Mouse (Mus musculus) stomach, embryonic 15.5 days (tissue): Measurements from ENCODE around the gene Eif2b1. TPM values are rescaled to one million over a fixed set of nuclear protein-coding genes. Genes with fewer than 3 reads are reported as not detected.
A peak's percentile ranks its signal among the peaks of the same experiment; 100 is the strongest.

Source experiments
- ATAC-seq: fragments of 200-750 bp; cut with Nextera tagmentation; 2 replicates; pipeline ENCODE4 v1.8.0; 2017; ENCODE audit warnings: low read depth, moderate number of reproducible peaks, moderate TSS enrichment; ENCODE audit not compliant: insufficient read depth, low FRiP score
- H3K27ac ChIP-seq: fragments of 300-500 bp; sonication (generic); 2 replicates; pipeline ENCODE4 v1.5.1; 2015; ENCODE audit warnings: mild to moderate bottlenecking, inconsistent platforms
- H3K27me3 ChIP-seq: fragments of 300-500 bp; sonication (generic); replicated peaks from 2 replicates; pipeline ENCODE4 v1.6.1; 2015; ENCODE audit warnings: inconsistent platforms
- H3K36me3 ChIP-seq: fragments of 300-500 bp; sonication (generic); 2 replicates; pipeline ENCODE4 v1.6.1; 2015; ENCODE audit warnings: inconsistent platforms
- H3K4me1 ChIP-seq: fragments of 300-500 bp; sonication (generic); 2 replicates; pipeline ENCODE4 v1.6.1; 2015; ENCODE audit warnings: inconsistent platforms
- H3K4me2 ChIP-seq: fragments of 300-500 bp; sonication (generic); 2 replicates; pipeline ENCODE4 v1.6.1; 2015; ENCODE audit warnings: mild to moderate bottlenecking, inconsistent platforms
- H3K4me3 ChIP-seq: fragments of 300-500 bp; sonication (generic); replicated peaks from 2 replicates; pipeline ENCODE4 v1.5.1; 2015; ENCODE audit warnings: inconsistent platforms
- H3K9ac ChIP-seq: fragments of 300-500 bp; sonication (generic); 2 replicates; pipeline ENCODE4 v1.6.1; 2015; ENCODE audit warnings: inconsistent platforms
- H3K9me3 ChIP-seq: fragments of 300-500 bp; sonication (generic); 2 replicates; pipeline ENCODE4 v1.6.1; 2016; ENCODE audit warnings: inconsistent platforms
- WGBS: fragments of 180-500 bp; shearing (Covaris S2); methylation state at CpG from one replicate; pipeline ENCODE4 v1.1.7; 2015; 5-methylcytosine and 5-hydroxymethylcytosine counted together
- polyA plus RNA-seq: library from polyadenylated mRNA; unstranded; fragments of >200 nt; fragmentation: Nextera tagmentation; extraction: Ambion mirVana; gene quantifications from 2 replicates; pipeline ENCODE4 v1.2.1, GENCODE M21; 2015

Gene Eif2b1
- polyA plus RNA-seq, 1 experiment from 2014 or later: 73.7 TPM

DNA sequence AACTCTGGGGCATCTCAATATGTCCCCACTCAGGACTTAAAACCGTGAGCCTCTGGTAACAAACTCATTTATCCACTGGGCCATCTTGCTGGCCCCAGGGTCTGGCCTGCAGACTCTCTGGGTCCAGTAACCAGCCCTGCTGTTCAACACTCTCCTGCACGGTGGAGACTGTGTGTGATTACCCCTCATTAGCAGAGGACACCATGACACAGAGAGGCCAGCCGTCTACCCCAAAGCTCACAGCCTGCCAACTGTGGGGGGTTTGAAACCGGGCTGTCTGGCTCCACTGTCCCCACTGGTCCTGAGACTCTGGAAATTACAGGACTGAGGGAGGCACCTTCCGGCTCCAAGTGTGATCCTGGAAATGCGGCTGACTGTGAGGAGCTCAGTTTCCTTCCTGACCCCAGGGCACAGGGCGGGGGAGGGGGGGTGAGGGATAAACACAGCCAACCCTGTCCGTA, 49.7 kb downstream of the Eif2b1 start:
- peaks cover 35% of the 10 kb centered on the region for H3K4me1 ChIP-seq
- 20% methylated on average over 8 of the region's 8 CpGs for WGBS
- no peaks in the 10 kb centered on the region for H3K27me3 ChIP-seq
- H3K9me3 ChIP-seq: no peaks in the 10 kb centered on the region
- peak overlapping the region; percentile 10; the same call in 1 of the 2 replicates for H3K27ac ChIP-seq
- 0 out of 2 replicates have a peak overlapping the region, but pooled peaks have one; percentile 6 for H3K9ac ChIP-seq
- peak overlapping the region; percentile 80 for H3K4me3 ChIP-seq
- H3K36me3 ChIP-seq: no peaks in the 10 kb centered on the region
- peak overlapping the region; percentile 81 for H3K4me2 ChIP-seq
- ATAC-seq: no peak

DNA sequence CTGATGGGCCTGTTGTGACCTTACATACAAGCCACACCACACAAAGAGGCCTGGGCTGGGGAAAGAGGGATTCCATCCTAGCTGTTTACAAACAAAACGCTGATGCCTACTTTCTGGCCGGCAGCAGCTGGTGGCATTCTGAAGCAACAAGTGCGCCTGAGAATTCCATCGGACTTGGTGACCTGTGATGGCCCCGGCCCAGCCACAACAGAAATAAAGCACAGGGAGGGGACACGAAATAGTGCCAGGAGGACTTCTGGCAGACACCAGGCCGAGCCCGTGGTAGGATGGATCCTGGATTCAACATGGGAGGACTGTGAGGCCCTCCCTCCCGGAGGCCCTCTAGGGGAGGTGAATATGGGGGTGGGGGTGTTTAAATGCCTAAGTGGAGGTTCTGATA, 50.1 kb downstream of the Eif2b1 start:
- Histone ChIP-seq H3K9ac (0 out of 2 replicates have a peak overlapping the region, but pooled peaks have one; percentile 6), H3K4me3 (peak overlapping the region; percentile 80), H3K9me3 (no peaks in the 10 kb centered on the region), H3K4me2 (peak overlapping the region; percentile 81), H3K27ac (peak overlapping the region; percentile 10; the same call in 1 of the 2 replicates), H3K36me3 (no peaks in the 10 kb centered on the region), H3K27me3 (no peaks in the 10 kb centered on the region), H3K4me1 (peaks cover 35% of the 10 kb centered on the region)
- ATAC-seq: no peak
- WGBS: 22% methylated on average over 9 of the region's 9 CpGs

DNA sequence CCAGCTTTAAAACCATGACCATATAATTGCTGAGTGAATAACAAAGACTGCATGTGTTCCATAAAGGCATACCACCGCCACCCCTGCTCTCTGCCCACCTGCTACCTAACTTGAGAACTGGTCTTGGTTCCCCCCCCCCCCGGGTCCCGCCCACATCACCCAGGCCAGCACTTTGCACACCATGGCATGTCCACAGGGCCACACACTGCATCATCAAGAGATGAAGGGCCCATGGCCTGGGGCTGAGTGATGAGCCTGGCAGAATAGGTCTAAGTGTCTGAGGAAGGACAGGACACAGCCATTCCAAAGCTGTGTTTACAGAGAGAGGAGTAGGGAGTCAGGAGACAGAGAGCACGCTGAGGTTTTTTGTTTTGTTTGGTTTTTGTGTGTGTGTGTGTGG, 50.6 kb downstream of the Eif2b1 start:
- ATAC-seq: no peak
- H3K4me2 ChIP-seq: peak overlapping the region; percentile 81
- no peaks in the 10 kb centered on the region for H3K9me3 ChIP-seq
- H3K9ac ChIP-seq: no peak overlapping the region
- H3K4me3 ChIP-seq: no peak overlapping the region; the same call in 1 of the 2 replicates
- peaks cover 35% of the 10 kb centered on the region for H3K4me1 ChIP-seq
- no peaks in the 10 kb centered on the region for H3K36me3 ChIP-seq
- H3K27ac ChIP-seq: no peak overlapping the region
- no peaks in the 10 kb centered on the region for H3K27me3 ChIP-seq
- WGBS: 54% methylated on average over 4 of the region's 4 CpGs

DNA sequence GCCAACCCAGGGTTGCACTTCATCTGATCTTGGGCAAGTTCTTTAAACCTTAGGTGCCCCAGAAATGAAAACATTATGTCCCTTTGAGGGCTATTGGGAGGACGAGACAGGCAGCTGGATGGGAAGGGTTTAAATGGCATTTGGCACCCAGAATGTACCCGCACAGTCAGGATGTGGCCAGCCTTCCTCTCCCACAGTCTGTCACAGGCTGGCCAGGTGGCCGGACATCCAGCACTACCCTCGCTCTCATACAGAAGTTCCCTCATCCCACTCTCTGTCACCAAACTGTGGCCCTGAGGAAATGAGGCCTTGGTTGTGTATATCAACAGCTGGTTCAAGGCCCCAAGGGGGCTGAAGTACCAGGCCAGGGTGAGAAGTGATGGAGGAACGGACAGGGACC, 54.0 kb downstream of the Eif2b1 start:
- H3K9me3 ChIP-seq: no peaks in the 10 kb centered on the region
- peaks cover 6% of the 10 kb centered on the region for H3K36me3 ChIP-seq
- no peak overlapping the region for H3K4me2 ChIP-seq
- H3K27me3 ChIP-seq: no peaks in the 10 kb centered on the region
- peaks cover 19% of the 10 kb centered on the region for H3K4me1 ChIP-seq
- H3K4me3 ChIP-seq: no peak overlapping the region
- WGBS: 88% methylated on average over 5 of the region's 5 CpGs
- H3K27ac ChIP-seq: no peak overlapping the region
- ATAC-seq: no peak
- H3K9ac ChIP-seq: no peak overlapping the region

DNA sequence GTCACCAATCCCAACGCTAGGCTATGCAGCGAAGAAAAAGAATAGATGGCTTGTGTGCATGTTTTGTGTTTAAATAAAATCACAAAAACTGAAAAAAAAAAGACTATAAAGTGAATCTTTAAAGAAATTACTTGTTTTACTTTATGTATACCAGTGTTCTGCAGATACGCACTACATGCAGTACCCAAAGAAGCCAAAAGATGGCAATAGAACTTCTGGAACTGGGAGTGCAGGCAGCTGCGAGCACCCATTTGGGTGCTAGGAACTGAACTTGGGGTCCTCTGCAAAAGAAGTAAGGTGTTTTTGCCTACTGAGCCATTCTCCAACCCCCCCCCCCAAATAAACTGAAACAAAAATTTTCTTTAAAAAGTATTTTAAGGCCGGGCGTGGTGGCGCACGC, 55.9 kb downstream of the Eif2b1 start:
- Histone ChIP-seq H3K27ac (no peak overlapping the region), H3K9ac (no peak overlapping the region), H3K9me3 (no peaks in the 10 kb centered on the region), H3K4me3 (no peak overlapping the region), H3K4me2 (no peak overlapping the region), H3K36me3 (peaks cover 6% of the 10 kb centered on the region), H3K27me3 (no peaks in the 10 kb centered on the region), H3K4me1 (0 out of 2 replicates have a peak, but pooled peaks cover under 1% of the 10 kb centered on the region)
- no peak for ATAC-seq
- WGBS: 93% methylated on average over 8 of the region's 8 CpGs

DNA sequence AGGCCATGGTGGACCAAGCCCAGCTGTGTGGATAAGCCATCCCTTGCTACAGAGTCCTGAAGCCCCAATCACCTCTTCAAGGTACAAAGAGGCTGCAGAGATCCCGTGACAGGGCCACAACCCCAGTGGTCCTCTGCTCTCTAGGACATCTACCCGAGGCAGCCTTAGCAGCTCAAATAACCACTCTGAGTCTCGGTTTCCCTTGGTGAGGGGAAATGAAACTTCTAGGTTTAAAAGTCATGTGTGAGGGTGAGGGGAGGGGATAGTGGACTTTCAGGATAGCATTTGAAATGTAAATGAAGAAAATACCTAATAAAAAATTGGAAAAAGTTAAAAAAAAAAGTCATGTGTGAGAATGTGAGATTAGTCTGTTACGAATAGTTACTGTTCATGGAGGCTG, 57.3 kb downstream of the Eif2b1 start:
- Histone ChIP-seq H3K4me2 (no peak overlapping the region), H3K4me3 (no peak overlapping the region), H3K27ac (no peak overlapping the region), H3K9ac (no peak overlapping the region), H3K9me3 (no peaks in the 10 kb centered on the region), H3K4me1 (no peaks in the 10 kb centered on the region), H3K27me3 (no peaks in the 10 kb centered on the region), H3K36me3 (peaks cover 6% of the 10 kb centered on the region)
- WGBS: 88% methylated on average over 4 of the region's 4 CpGs
- no peak for ATAC-seq

Other genes with a start within 250 kb of the Eif2b1 start
- 130 and 165 TPM in 2 replicates for gene Cdk2ap1, start 216.0 kb downstream of the Eif2b1 start, polyA plus RNA-seq
- 77.3 and 81.5 TPM in 2 replicates for gene Sbno1, start 153.1 kb downstream of the Eif2b1 start, polyA plus RNA-seq
- 92.6 and 104 TPM in 2 replicates for gene Kmt5a, start 139.2 kb downstream of the Eif2b1 start, polyA plus RNA-seq
- 31.5 and 32.0 TPM in 2 replicates for gene Rilpl2, start 100.8 kb downstream of the Eif2b1 start, polyA plus RNA-seq
- 22.5 and 25.0 TPM in 2 replicates for gene Snrnp35, start 96.0 kb downstream of the Eif2b1 start, polyA plus RNA-seq
- 15.1 and 15.2 TPM in 2 replicates for gene Rilpl1, start 47.7 kb downstream of the Eif2b1 start, polyA plus RNA-seq
- gene Tmed2, start 38.4 kb downstream of the Eif2b1 start, polyA plus RNA-seq: 589 and 688 TPM in 2 replicates
- 14.1 and 17.1 TPM in 2 replicates for gene Ddx55, start 26.3 kb downstream of the Eif2b1 start, polyA plus RNA-seq
- gene Gtf2h3, start within 50 bp of the Eif2b1 start, polyA plus RNA-seq: 53.1 and 54.9 TPM in 2 replicates
- 39.1 and 43.4 TPM in 2 replicates for gene Atp6v0a2, start 49.4 kb upstream of the Eif2b1 start, polyA plus RNA-seq
- 0.01 and 0.06 TPM in 2 replicates for gene Dnah10, start 146.0 kb upstream of the Eif2b1 start, polyA plus RNA-seq